ENCODE assay signal across 8 mouse cellular contexts in the genomic region with DNA sequence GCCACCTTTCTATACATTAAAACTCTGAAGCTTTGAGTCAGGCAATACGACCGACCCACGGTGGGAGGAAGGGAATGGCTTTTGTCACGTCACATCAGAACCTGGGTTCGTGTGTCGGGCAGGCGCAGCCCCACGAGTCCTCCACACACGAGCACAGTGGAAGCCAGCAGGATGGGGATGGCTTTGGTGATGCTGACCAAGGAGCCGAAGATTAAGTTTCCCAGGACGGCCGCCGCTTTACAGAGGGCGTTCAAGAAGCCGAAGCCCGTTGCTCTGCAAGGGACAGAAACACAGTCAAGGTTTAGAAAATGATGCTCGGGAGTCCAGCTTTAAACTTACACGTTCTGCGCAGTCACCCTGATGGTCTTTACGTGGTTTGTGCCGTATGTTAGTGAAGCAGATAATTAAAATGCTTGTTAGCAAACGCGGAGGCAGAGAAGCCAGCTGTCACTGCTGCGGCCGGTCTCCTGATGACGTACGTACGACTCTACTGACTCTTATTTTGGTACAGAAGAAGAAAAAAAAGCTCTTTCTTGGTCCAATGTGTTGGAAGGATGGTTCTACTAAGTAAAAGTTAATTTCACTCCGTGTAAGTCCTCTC.
DNase-seq lines count a peak whose midpoint lies in the region; ATAC-seq and TF ChIP-seq lines count a peak whose summit lies in the region.

No protein-coding gene starts in this region.

- 14% methylated on average over 29 of the region's 29 CpGs for WGBS in heart, embryonic 15.5 days
- 22% methylated on average over 29 of the region's 29 CpGs for WGBS in liver, postnatal 0 days (ENCODE audit: insufficient replicate concordance)
- 29% methylated on average over 29 of the region's 29 CpGs for WGBS in olfactory bulb, adult 2 months

- no peak overlapping the region for H3K27ac ChIP-seq in embryonic fibroblast, embryonic 13.5 days (ENCODE audit: insufficient read depth, low read length)
- peak overlapping the region; percentile 20; the same call in 1 of the 2 replicates for H3K27ac ChIP-seq in heart, embryonic 15.5 days
- H3K27ac ChIP-seq in liver, postnatal 0 days (ENCODE audit: low read depth) = peak overlapping the region; percentile 41
- H3K27ac ChIP-seq in olfactory bulb, adult 2 months (ENCODE audit: insufficient read depth, low read depth, low read length) = no peak overlapping the region

- peak overlapping the region; percentile 85 for H3K4me2 ChIP-seq in heart, embryonic 15.5 days
- peak overlapping the region; percentile 71 for H3K4me2 ChIP-seq in liver, postnatal 0 days (ENCODE audit: low read depth, low read length)

- peak overlapping the region; percentile 53 for H3K9ac ChIP-seq in heart, embryonic 15.5 days
- H3K9ac ChIP-seq in liver, postnatal 0 days (replicated peaks) = peak overlapping the region; percentile 54

- peak; percentile 56 for DNase-seq in thymus, postnatal 0 days (ENCODE audit: low spot score)
- DNase-seq in thymus, adult 18-20 months = no peak
- DNase-seq in layer of hippocampus, adult 18-20 months (ENCODE audit: low spot score in 2 of 2) = peak; percentile 58 to 81
- peak; percentile 36 for DNase-seq in liver, postnatal 0 days
- no peak for DNase-seq in MN1 (ENCODE audit: low spot score)

- ATAC-seq in heart, embryonic 15.5 days (replicated peaks; ENCODE audit: insufficient number of reproducible peaks, insufficient read depth, low FRiP score, low read depth) = no peak
- peak; percentile 29 for ATAC-seq in liver, postnatal 0 days

- H3K4me3 ChIP-seq in embryonic fibroblast, embryonic 13.5 days (ENCODE audit: insufficient read depth, low read length) = peak overlapping the region; percentile 39
- peak overlapping the region; percentile 45 for H3K4me3 ChIP-seq in heart, embryonic 15.5 days
- peak overlapping the region; percentile 45 for H3K4me3 ChIP-seq in liver, postnatal 0 days (ENCODE audit: low read depth, low read length)
- H3K4me3 ChIP-seq in olfactory bulb, adult 2 months (ENCODE audit: insufficient read depth, low read depth, low read length) = peak overlapping the region; percentile 41

- peaks cover 8% of the 10 kb centered on the region for H3K4me1 ChIP-seq in embryonic fibroblast, embryonic 13.5 days (ENCODE audit: control insufficient read depth, insufficient read depth, low read length)
- H3K4me1 ChIP-seq in heart, embryonic 15.5 days (replicated peaks) = peaks cover 36% of the 10 kb centered on the region
- peaks cover 48% of the 10 kb centered on the region for H3K4me1 ChIP-seq in liver, postnatal 0 days (ENCODE audit: insufficient read depth)
- peaks cover 4% of the 10 kb centered on the region; the same call in 1 of the 2 replicates for H3K4me1 ChIP-seq in olfactory bulb, adult 2 months (ENCODE audit: control insufficient read depth, insufficient read depth, low read length)

- TF ChIP-seq EP300 in liver, postnatal 0 days (IDR thresholded peaks at IDR 0.05; ENCODE audit: low read depth) = no peak

- no peaks in the 10 kb centered on the region for H3K36me3 ChIP-seq in heart, embryonic 15.5 days
- H3K36me3 ChIP-seq in liver, postnatal 0 days (replicated peaks; ENCODE audit: insufficient read depth, low read length) = no peaks in the 10 kb centered on the region

- peaks cover 4% of the 10 kb centered on the region; the same call in 1 of the 2 replicates for H3K27me3 ChIP-seq in heart, embryonic 15.5 days
- H3K27me3 ChIP-seq in liver, postnatal 0 days (ENCODE audit: insufficient read depth, low read length) = no peaks in the 10 kb centered on the region

- no peaks in the 10 kb centered on the region for H3K9me3 ChIP-seq in heart, embryonic 15.5 days (replicated peaks)
- H3K9me3 ChIP-seq in liver, postnatal 0 days (ENCODE audit: low read length) = no peaks in the 10 kb centered on the region

- no peak for TF ChIP-seq POLR2A in embryonic fibroblast, embryonic 13.5 days (IDR thresholded peaks at IDR 0.05; ENCODE audit: low read depth, low read length)
- TF ChIP-seq POLR2A in olfactory bulb, adult 2 months (IDR thresholded peaks at IDR 0.05; ENCODE audit: insufficient read depth, low read depth, low read length) = no peak

- no peak for TF ChIP-seq CTCF in embryonic fibroblast, embryonic 13.5 days (IDR thresholded peaks at IDR 0.05; ENCODE audit: borderline replicate concordance, insufficient read depth, low read length)
- TF ChIP-seq CTCF in liver, postnatal 0 days (IDR thresholded peaks at IDR 0.05; ENCODE audit: low read depth) = no peak
- no peak for TF ChIP-seq CTCF in olfactory bulb, adult 2 months (IDR thresholded peaks at IDR 0.05; ENCODE audit: insufficient read depth, low read depth, low read length)

Comparison
In these comparisons a context has a peak if more than half of its experiments do, and no peak if none do; other contexts are left out.
1. DNase-seq: peak in thymus, postnatal 0 days (single experiment), layer of hippocampus, adult 18-20 months (2 of 2) and liver, postnatal 0 days (single experiment); none in thymus, adult 18-20 months (0 of 2) and MN1 (single experiment).
2. H3K27ac ChIP-seq: peak in heart, embryonic 15.5 days (single experiment) and liver, postnatal 0 days (single experiment); none in embryonic fibroblast, embryonic 13.5 days (single experiment) and olfactory bulb, adult 2 months (single experiment).
3. Peak in every context shown above with its lines, with median percentiles within 50 percentile points of each other: H3K4me3 ChIP-seq.